Mouse (Mus musculus) liver, adult 10 weeks (tissue): ENCODE data around the gene Sox5. TPM values are rescaled to one million over a fixed set of nuclear protein-coding genes. Genes with fewer than 3 reads are reported as not detected.

Experiments
- polyA plus RNA-seq: library from polyadenylated mRNA; stranded (reverse); fragments of 350-450 nt; fragmentation: Illumina TruSeq; extraction: RNeasy Lipid Tissue Mini Kit (QIAGEN cat#74804); gene quantifications from one replicate; pipeline ENCODE4 v1.2.3, GENCODE M21; 2014; ENCODE audit warnings: low read depth, low replicate concordance

Gene Sox5
- 8.4 TPM for polyA plus RNA-seq

GRCm38 (mm10) chr6:144781431-144782030, at the start of gene Sox5:
Gene Sox5, minus strand, starts transcription at chr6:144781977.

